Mouse (Mus musculus) layer of hippocampus, adult 11-12 months (tissue): Measurements from ENCODE around the gene Phf2.
A peak's percentile ranks its signal among the peaks of the same experiment; 100 is the strongest.

Source experiments
- DNase-seq: peaks from one replicate; pipeline ENCODE4 v3.0.0; 2022; ENCODE audit warnings: low spot score

Gene Phf2

DNA sequence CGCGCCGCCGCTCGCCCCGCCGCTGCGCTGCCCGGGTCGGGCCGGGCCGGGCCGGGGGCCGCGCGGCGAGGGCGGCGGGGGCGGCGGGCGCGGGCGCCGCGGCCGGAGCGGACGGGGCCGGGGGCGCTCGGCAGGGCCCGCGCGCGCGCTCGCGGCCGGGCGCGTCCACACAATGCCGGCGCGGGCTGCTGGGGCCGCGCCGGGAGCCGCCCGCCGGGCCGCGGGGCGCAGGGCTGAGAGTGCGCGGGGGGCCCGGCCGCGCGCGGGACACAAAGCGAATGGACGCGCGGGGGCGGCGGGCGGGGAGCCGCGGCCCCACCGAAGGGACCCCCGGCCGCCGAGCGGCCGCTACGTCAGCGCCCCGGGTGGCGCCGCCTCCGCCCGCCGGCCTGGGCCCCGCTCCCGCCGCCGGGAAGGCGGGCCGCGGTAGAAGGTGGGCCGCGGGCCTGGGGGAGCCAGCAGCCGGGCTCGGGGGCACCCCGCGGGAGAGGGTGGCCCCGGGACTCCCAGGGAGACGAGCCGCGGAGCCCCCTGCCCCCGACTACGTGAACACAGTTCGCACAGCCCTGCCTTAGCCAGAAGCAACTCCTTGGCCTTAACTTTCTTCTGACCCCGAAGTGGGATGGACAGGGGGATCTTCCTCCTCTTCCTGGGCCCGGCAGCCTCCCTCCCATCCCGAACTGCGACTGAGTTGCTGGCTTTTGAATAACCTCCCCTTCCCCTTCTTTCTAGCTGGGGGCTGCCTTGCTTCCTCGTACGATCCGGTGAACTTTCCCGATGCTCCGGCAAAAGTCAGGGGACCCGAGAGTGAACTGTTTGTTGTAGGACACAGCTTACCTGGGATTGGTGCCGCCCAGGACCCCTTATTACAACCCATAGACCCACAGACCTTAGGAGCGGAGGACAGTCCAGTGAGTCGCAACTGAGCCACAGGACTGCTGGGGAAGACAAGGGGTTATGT lies at the start of gene Phf2:
Gene Phf2 (minus strand): TSS at position 349 of the 961 bp plus-strand sequence.
- no peak for DNase-seq

DNA sequence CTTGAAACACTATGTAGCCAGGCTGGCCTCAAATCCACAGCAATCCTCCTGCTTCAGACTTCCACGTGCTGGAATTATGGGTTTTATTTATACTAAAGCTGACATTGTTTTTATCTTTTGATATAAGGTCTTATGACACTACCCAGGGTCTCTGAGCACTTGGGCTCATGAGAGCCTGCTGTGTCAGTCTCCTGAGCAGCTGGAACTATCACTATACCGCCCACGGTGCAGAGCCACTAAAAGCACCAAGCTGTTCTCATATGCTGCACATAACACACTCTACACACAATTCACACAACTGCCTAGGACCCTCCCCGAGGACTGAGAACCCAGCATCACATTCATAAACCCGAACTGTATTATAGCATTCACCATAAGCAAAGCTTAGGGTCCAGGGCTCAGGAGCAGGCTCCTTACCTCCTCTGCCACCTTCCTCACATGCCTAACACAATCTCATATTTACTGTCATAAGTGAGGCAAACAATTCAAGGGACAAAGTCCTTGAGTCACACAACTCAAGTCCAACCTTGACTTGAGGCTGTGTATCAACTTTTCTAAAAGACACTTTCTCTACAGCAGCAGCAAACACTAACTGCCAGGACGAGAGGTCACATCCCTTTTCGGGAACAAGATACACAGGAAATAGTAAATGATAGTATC lies 49.0 kb upstream of the Phf2 start:
- DNase-seq: peak; percentile 33

DNA sequence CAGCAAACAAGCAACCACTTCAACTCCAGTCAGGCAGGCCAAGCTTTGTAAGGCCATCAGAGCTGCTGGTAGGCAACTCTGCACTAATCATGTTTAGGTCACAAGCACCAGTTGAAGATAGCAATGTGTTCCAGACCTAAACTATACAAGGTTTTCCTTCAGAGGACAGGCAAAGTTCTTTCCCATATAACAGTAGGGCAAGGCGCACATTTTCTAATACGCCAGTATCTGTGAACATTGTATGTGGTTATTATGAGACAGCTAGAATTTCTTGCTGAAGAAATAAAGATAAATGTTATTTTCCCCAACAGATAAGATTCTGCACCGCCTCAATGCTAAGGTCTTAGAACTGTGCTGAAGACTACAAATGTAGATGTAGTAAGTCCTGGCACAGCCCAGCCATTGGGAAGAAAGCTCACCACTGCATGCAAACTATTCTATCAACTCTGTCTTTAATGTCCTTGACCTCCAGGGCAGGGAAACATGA lies 46.2 kb upstream of the Phf2 start:
- no peak for DNase-seq

DNA sequence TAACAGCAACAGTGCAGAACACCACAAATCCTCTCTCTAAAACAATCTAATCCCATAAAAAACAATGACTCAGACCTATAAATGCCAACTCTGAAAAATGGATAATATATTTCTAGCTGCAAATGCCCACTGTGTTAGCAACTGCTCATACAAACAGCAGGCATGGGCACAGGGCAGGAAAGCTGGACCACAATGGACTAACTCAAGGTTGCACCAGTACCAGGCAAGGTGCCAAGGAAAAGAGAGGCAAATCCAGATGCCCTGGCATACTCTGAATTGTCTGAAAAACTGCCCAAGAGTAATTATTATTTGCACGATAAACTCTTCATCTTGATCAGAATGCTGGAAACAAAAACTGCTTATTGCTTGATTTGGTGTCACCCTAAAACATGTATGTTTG lies 42.8 kb upstream of the Phf2 start:
- DNase-seq: no peak

DNA sequence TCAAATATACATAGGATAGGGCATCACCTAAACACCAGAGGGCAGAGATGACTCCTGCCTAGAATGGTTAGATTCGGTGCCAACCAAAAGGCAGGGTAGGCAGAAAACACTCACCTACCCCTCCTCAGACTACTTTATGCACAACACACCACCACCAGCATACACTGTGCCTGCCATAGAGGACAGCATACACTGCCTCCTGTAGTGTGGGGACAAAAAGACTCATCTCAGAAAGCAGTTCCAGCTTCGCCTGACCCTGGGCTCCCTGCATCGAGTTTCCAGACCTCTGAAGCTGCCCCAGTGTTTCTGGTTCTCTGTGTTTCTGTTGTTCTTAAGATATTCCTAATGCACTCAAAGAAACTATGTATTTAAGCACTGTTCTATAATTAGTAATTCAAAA lies 42.2 kb upstream of the Phf2 start:
- no peak for DNase-seq

DNA sequence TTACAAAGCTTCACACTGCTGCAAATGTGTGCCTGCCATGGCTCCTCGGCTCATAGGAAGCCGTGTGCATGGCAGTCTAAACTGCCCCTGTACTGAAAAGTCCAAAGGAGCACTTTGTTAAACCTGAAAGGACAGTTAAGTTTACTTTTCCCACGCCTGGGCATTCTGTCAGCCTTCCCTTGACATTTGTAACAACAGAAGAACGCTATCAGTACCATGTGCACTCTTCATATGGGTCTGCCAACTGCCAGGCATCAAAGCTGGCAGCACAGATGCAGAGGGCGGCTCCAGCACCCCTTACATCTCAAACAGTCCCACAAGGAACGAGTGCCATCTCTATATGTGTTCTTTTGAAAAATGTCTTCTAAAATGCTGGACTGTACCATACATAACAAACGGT lies 40.5 kb upstream of the Phf2 start:
- DNase-seq: no peak

DNA sequence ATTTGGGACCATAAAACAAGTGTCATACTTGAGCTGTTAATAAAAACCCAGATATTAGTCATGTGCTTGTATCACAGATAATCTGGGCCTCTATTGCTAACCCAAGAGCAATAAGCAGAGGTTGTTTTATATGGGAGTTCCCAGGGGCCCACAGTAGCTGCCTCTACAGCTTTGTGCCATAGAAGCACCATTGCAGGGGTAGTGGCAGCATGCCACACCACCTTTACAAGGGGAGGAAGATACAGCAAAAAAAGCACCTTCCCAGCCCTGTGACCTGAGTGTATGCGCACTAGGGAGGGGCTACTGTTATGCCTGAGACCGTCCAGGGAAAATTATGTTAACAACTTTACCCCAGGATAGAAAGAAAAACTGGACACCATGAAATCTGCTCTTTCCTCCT lies 34.5 kb upstream of the Phf2 start:
- no peak for DNase-seq

DNA sequence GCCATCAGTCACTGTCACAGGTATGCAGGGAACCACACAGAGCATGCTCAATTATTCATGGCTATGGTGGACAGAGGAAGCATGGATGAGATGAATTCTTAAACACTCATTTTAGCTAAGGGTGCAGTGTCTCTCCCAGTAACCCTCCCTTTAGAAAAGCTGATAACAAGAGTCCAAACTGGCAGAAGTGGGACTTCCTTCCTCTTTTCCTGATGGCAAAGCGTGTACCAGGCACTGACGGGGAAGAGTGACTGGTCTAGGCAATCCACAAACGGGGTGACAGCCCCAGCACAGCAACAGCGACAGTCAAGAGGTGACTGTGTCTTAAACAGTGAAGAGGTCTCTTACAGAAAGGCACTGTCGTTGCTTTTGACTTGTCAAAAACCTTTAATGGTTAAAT lies 24.5 kb upstream of the Phf2 start:
- no peak for DNase-seq

DNA sequence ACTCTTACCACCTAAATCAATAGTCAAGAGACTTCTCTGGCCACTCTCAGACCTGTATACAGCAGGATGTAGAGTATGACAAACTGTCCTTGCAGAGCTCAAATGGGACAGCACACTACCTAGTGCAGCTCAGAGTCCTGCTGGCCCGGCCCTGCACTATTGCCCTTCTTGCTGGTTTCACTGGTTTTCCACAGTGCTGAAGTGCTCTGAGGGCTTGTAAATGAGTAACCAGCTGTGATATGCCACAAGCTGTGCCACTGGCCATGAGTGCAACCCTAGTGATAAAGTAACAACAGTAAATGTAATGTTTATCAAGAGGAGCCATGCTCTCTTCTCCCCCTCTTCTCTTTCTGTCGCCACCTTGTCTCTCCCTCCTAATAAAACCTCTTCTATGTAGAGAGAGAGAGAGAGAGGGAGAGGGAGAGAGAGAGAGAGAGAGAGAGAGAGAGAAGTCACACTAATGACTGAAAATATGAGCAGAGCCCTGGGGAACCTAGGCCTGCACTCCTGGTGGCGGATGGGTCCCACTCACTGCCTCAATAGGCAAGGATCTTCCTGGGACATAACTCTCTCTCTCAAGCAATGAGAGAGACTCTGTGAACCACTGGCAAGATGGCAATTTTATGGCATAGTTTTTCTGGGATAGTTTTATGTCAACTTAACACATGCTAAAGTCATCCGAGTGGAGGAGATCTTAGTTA lies 19.5 kb upstream of the Phf2 start:
- no peak for DNase-seq

DNA sequence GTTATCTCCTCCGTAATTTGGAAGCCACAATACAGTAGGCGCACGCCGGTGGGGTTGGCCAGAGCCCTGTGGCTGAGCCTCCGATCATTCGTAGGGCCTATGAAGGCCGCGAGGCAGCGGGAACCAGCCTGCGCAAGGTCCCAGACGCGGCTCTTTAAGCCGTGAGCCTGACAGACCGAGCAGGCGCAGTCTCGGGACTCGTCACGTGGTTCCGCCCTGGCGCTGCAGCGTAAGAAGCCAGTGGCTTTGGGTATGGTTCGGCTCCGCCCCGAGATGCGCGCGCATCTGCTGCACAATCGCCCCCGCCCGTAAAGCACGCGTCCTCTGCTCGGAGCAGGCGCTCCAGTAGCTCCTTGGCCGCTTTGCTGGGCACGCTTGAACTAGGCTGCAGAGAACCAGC lies 7.6 kb upstream of the Phf2 start:
- peak; percentile 98 for DNase-seq

DNA sequence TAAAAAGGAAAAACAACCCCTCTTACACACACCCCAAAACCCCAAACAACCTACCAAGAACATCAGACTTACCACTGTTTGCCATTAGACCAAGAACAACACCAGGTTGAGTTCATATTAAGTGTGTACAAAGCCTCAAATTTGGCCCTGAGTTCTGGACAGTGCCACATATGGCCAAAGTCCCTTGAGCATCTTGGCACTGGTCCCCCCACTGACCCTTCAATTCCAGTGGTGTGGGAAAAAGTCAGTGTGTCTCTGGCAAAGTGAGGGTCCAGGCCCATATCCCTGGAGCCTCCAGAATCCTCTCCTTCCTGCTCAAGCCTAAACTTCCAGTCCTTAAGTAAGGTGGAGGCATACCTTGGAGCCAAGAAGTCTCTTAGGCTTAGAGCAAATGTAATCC lies 6.9 kb upstream of the Phf2 start:
- no peak for DNase-seq

DNA sequence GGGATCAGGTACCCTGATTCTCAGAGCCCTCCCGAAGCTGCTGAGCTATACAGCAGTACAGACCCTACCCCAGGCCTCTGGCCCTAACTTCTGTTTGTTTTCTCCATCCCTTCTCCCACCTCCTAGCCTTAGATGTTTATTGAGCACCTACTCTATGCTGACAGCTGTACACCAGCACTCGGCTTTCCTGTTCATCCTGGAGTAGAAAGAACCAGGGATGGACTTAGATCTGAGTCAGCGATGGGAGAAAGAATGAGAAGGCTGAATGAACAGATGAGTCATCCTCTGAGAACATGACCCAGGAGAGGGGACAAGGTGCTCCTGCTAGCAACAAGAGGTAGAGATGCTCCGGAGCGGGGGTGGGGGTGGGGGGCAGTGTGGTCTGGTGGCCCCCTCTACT lies 1.8 kb upstream of the Phf2 start:
- no peak for DNase-seq

DNA sequence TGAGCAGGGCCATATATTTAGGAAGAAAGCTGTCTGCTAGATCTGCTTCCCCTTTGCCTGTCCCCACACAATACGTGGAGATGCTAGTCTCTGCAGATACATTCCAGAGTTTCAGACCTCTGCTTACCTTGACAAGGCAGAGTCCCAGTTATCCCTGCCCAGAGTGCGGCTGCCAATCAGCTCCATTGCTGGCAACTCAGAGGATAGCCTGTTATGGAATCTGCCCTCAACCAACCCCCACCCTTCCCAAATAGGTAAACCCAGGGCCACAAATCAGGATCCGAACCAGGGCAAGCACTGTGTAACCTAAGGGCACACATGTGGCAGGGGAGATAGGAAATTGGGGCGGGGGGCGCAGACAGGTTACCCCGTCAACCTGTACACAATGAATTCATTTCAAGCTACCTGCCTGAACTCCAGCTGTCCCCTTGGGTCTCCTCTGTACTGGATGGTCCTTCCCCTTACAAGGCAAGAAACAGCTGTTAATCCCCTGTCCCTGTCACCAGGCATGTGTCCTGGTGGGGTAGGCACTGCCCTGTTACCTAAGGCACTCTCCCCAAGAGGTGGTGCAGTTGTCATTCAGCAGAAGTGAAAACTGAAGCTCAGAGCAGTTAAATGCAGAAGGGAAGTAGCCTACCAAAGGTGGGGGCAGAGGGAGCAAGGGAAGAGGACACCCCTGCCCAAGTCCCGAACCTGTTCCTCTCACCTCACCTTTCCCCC lies 1.1 kb upstream of the Phf2 start:
- DNase-seq: no peak

DNA sequence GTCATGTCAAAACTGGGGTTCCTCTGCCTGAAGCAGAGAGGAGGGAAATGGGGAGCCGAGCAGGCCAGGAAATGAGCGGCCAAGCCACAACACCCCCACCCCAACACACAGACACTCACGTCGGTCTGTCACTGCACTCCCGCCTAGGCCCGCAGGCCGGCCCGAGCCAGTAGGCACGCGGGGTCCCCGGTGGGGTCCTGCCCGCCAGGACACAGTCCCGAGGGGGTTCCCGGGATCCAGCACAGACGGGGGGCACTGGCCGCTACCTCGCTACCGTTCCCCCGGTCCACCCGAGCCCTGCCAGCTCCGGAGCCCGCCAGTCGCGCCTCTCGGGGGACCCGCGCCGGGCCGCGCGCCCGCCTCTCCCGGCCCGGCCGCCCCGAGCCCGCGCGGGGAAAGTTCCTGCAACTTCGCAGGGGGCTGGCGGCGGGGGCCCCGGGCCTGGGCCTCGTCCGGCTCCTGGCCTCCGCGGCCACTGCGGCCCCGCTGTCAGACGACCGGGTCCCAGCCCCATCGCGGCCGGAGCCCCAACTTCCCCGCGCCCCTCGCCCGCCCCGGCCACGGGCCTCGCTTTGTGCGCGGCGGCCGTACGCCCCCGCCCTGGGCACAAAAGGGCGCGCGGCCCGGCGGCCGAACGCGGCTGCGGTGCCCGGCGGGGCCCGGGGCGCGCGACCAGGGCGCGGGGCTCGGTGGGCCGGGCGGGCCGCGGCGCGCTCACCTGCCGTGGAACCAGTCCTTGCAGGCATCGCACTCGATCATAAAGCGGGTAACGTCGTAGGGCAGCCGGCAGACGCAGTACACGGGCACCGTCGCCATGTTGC lies 759 bp downstream of the Phf2 start:
- no peak for DNase-seq

DNA sequence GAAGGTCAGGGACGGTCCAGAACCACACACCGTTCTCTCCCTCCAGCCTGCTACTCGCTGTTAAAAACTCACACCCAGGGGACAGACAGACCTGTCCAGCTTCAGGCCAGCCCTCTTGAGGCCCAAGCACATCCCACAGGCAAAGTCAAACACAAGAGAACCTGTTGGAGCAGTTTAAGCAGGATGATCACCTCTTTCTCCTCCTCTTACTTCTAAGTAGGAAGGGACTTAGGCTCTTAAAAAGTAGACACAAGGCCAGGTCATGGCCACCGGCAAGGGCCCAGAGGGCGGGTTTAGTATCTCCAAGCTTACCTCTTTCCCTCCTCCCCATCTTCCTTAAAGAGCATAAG lies 1.3 kb downstream of the Phf2 start:
- DNase-seq: no peak

DNA sequence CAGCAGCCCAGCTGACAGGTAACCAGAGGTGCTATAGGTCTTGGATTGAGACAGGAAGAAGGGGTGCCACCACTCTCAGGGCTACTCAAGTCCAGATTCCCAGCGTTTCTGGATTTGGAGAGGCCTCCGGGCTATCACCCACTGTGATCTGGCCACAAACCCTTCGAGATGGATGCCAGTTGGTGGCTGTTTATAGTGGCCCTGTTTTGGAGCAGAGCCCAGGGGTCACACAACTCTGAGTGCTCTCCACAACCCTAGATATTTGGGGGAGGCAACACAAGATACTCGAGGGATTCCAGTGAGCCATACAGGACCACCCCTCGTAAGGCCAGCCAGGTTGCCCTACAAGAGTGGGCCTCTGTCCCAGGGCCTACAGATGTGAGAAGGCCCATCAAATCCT lies 1.8 kb downstream of the Phf2 start:
- DNase-seq: no peak

DNA sequence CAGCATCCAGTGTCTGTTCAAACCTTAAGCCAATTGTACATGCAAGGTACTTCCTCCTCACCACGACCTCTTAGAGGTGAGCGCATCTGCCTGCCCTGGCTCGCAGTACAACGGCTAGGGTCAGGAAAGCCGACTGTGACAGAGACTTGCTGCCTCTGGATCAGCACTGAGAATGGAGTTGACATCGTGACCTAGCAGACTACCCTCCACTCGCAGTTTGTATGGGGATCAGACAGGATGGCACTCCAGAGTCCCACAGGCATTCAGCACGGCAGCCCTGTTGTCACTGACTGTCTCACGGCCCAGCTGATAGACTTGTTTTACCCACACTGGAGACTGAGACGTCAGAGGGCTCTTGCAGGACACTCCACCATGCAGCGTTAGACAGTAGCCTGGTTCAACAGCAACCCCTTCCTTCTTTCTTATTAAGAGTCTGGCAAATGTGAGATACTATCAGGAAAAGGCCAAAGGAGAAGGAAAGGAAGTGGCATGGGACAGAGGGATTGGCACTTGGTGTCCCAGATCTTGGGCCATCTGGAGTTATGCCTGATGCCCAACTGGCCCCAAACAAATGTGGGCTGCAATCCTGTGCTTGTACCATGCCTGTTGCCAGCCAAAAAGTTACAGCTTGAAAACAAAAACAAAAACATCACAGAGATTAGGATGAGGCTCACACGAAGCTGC lies 6.1 kb downstream of the Phf2 start:
- no peak for DNase-seq

DNA sequence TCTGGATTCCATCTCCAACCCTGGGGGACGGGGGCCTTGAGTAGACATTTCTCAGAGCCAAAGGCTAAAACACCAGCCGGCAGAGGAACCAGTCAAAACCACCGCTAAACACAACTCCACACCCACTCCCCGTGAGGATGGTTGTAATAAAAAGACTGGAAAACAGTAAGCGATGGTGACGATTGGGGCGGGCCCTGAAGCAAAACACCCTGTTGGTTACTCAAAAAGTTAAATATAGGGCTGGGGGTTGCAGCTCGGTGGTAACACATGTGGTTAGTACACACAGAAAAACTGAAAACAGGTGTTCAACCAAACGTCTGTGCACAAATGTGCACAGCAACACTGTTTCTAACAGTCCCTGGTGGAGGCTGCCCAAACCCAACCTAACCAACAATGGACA lies 7.4 kb downstream of the Phf2 start:
- no peak for DNase-seq

DNA sequence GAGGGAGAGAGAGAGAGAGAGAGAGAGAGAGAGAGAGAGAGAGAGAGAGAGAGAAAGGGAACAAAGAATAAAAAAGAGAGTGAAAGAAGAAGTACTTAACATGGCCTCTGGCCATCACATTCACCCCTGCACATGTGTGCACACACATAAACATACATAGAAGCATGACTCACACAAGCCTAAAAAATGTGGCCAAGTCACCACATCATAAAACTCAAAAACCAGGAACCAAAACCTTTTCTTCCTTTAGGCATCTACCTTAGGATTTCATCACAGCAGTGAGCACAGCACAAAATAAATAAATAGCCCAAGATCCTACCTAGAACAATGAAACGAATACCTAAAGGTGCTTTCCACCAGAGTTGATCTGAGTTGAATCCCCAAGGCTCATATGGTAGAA lies 9.0 kb downstream of the Phf2 start:
- no peak for DNase-seq

DNA sequence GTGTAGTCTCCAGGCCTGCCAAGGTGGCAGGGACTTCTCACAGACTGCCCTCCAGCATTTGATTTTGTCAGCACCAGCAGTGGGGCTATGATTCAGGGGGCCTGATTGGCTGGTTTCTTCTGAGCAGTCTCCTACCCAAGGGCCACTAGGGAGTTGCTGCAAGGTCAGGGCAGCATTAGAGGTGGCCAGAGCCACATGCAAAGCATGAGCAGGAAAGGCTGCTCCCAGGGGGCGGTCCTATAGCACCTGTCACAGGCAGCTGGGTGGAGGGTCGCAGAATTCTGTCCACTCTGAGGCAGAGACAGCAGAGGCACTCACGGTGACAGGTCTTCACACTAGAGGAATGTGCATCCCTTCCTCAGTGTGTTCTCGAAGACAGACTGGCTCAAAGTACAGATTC lies 12.1 kb downstream of the Phf2 start:
- no peak for DNase-seq

DNA sequence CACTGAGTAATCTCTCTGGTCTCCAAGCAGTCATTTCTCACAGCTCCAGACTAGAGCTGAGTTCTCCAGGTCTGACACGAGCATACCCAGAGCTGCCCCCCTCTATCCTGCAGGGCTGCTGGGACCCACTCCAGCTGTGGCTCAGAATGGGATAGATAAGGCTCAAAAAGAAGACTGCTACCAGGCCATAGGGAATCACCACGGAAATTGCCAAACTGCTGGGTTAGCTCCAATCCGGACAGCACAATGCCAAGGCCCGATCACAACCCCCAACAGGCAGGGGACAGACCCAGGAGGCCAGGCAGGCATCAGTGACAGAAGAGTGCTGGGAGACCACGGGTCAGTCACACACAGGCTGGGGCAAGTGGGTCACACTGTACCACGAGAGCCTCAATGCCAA lies 12.9 kb downstream of the Phf2 start:
- DNase-seq: no peak
